Mouse (Mus musculus): ENCODE results near the gene Cacna2d2.

- TF ChIP-seq NANOG (IDR thresholded peaks at IDR 0.05; ENCODE audit: borderline replicate concordance, low read length) (no peak), CTCF (conservative IDR thresholded peaks at IDR 0.05; ENCODE audit: low read length) (no peak)
Observed at GRCm38 (mm10) chr9:107539940-107540339, 140.5 kb downstream of the Cacna2d2 start.
